Mouse (Mus musculus) lung, postnatal 0 days (tissue): ENCODE data around the gene Olfr67. TPM values are rescaled to one million over a fixed set of nuclear protein-coding genes. Genes with fewer than 3 reads are reported as not detected.
A peak's percentile ranks its signal among the peaks of the same experiment; 100 is the strongest.
"Not testable (repeated sequence)": the region's sequence is repeated elsewhere in the genome, so short reads cannot be mapped to it uniquely, and the experiment has no call there.

Source experiments
- ATAC-seq: fragments of 200-750 bp; cut with Nextera tagmentation; 2 replicates; pipeline ENCODE4 v1.8.0; 2017; ENCODE audit warnings: moderate library complexity
- DNase-seq: peaks from one replicate; pipeline ENCODE4 v3.0.0-alpha.2; 2016; ENCODE audit warnings: low spot score
- H3K27ac ChIP-seq: fragments of 300-500 bp; sonication (generic); 2 replicates; pipeline ENCODE4 v1.5.1; 2014; ENCODE audit warnings: antibody characterized with exemption, mild to moderate bottlenecking, low read length, mixed read lengths
- H3K27me3 ChIP-seq: fragments of 300-500 bp; sonication (generic); replicated peaks from 2 replicates; pipeline ENCODE4 v1.6.1; 2014; ENCODE audit warnings: low read length, mixed read lengths; ENCODE audit not compliant: insufficient read depth
- H3K36me3 ChIP-seq: fragments of 300-500 bp; sonication (generic); 2 replicates; pipeline ENCODE4 v1.6.1; 2014; ENCODE audit warnings: low read length, mixed read lengths; ENCODE audit not compliant: insufficient read depth
- H3K4me1 ChIP-seq: fragments of 300-500 bp; sonication (generic); 2 replicates; pipeline ENCODE4 v1.6.1; 2014; ENCODE audit warnings: antibody characterized with exemption, low read depth, low read length, mixed read lengths; ENCODE audit not compliant: insufficient read depth
- H3K4me2 ChIP-seq: fragments of 300-500 bp; sonication (generic); replicated peaks from 2 replicates; pipeline ENCODE4 v1.6.1; 2014; ENCODE audit warnings: low read depth, mild to moderate bottlenecking, low read length, moderate library complexity, mixed read lengths
- H3K4me3 ChIP-seq: fragments of 300-500 bp; sonication (generic); 2 replicates; pipeline ENCODE4 v1.5.1; 2014; ENCODE audit warnings: low read depth, low read length
- H3K9ac ChIP-seq: fragments of 300-500 bp; sonication (generic); replicated peaks from 2 replicates; pipeline ENCODE4 v1.6.1; 2014; ENCODE audit warnings: low read depth, mild to moderate bottlenecking
- H3K9me3 ChIP-seq: fragments of 300-500 bp; sonication (generic); 2 replicates; pipeline ENCODE4 v1.6.1; 2016; ENCODE audit warnings: low read length, mixed read lengths
- CTCF ChIP-seq: IDR thresholded peaks from 2 replicates; pipeline ENCODE4 v1.5.1; 2016; ENCODE audit warnings: antibody characterized with exemption, mild to moderate bottlenecking
- EP300 ChIP-seq: IDR thresholded peaks from 2 replicates; pipeline ENCODE4 v1.6.1; 2016; ENCODE audit warnings: antibody characterized with exemption, mild to moderate bottlenecking, control low read depth
- WGBS: fragments of 180-500 bp; shearing (Covaris S2); extraction: QIAGEN DNeasy Blood & Tissue Kit; methylation state at CpG from one replicate; pipeline ENCODE4 v1.1.7; 2014; 5-methylcytosine and 5-hydroxymethylcytosine counted together
- polyA plus RNA-seq: library from polyadenylated mRNA; unstranded; fragments of >200 nt; fragmentation: Nextera tagmentation; extraction: Ambion mirVana; gene quantifications from 2 replicates; pipeline ENCODE4 v1.2.1, GENCODE M21; 2015

Olfr67 gene
- polyA plus RNA-seq, 1 experiment from 2014 or later, result not detected

- no peak for ATAC-seq
- 71% methylated on average over 2 of the region's 2 CpGs for WGBS
Measured at GRCm38 (mm10) chr7:103824597-103824996, 33.0 kb upstream of the Olfr67 start.

DNA sequence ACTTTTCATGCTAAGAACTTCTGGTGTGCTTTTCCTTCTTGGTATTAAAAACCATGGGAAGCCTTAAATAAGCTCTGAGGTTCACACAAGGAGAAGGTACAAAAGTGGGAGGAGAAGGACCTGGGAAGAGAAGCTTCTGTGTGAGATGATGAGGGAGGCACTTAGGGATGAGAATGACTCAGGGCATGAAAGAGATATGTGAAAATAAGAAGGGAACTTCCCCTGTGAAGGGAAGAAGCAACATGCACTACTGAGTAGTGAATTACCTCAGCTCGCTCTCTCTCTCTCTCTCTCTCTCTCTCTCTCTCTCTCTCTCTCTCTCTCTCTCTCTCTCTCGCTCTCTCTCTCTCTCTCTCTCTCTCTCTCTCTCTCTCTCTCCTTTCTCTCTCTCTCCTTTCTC lies 23.5 kb upstream of the Olfr67 start:
- not testable (repeated sequence) for H3K36me3 ChIP-seq, H3K4me1 ChIP-seq, H3K4me2 ChIP-seq, H3K27me3 ChIP-seq, DNase-seq, H3K4me3 ChIP-seq, H3K9me3 ChIP-seq, H3K27ac ChIP-seq, ATAC-seq, H3K9ac ChIP-seq
- WGBS, result 63% methylated on average over 1 of the region's 2 CpGs

More at GRCm38 (mm10) chr7:103824597-103824996, 33.0 kb upstream of the Olfr67 start:
- Histone ChIP-seq H3K4me3 (no peak overlapping the region), H3K27ac (no peak overlapping the region), H3K9me3 (no peaks in the 10 kb centered on the region), H3K36me3 (no peaks in the 10 kb centered on the region), H3K9ac (no peak overlapping the region), H3K4me2 (no peak overlapping the region), H3K4me1 (no peaks in the 10 kb centered on the region), H3K27me3 (no peaks in the 10 kb centered on the region)
- DNase-seq, result no peak
- TF ChIP-seq EP300, result no peak
- TF ChIP-seq CTCF, result no peak

GRCm38 (mm10) chr7:103813766-103814165 lies 22.1 kb upstream of the Olfr67 start, which contains the start of gene Hbb-bt:
TSS of gene Hbb-bt (minus strand) at chr7:103813996.
- 79% methylated on average over 3 of the region's 3 CpGs for WGBS
- Histone ChIP-seq H3K9ac (no peak within 1 kb of the TSS), H3K4me3 (no peak within 1 kb of the TSS), H3K27ac (no peak within 1 kb of the TSS), H3K27me3 (no peaks in the 10 kb centered on the region), H3K36me3 (no peaks in the 10 kb centered on the region), H3K4me2 (no peak within 1 kb of the TSS), H3K9me3 (no peaks in the 10 kb centered on the region), H3K4me1 (no peaks in the 10 kb centered on the region)
- ATAC-seq (peak; percentile 53), DNase-seq (no peak)
- no peak for TF ChIP-seq CTCF
- TF ChIP-seq EP300, result no peak

DNA sequence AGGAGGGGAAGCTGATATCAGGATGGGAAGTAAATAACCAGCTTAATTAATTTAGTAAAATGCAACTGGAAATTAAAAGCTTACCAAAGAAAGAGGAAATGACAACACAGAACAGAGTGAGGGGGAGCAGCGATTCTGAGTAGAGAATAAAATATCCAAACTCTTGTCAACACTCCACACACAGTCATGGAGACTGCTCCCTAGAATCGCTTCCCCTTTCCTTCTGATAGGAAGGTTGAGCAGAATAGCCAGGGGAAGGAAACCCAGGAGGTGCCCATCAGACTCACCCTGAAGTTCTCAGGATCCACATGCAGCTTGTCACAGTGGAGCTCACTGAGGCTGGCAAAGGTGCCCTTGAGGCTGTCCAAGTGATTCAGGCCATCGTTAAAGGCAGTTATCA lies 21.5 kb upstream of the Olfr67 start:
- peak; percentile 19; the same call in 1 of the 2 replicates for ATAC-seq
- no CpG with 5 or more reads among the region's 3 CpGs for WGBS

GRCm38 (mm10) chr7:103812174-103812573 lies 20.6 kb upstream of the Olfr67 start:
- Histone ChIP-seq H3K4me1 (no peaks in the 10 kb centered on the region), H3K4me2 (no peak overlapping the region), H3K9me3 (no peaks in the 10 kb centered on the region), H3K4me3 (no peak overlapping the region), H3K36me3 (no peaks in the 10 kb centered on the region), H3K27me3 (no peaks in the 10 kb centered on the region), H3K27ac (no peak overlapping the region), H3K9ac (no peak overlapping the region)
- WGBS, result 34% methylated on average over 1 of the region's 1 CpGs
- ATAC-seq (no peak), DNase-seq (no peak)
- no peak for TF ChIP-seq EP300
- TF ChIP-seq CTCF, result no peak

More for the DNA sequence above, 21.5 kb upstream of the Olfr67 start:
- not testable (repeated sequence) for H3K4me3 ChIP-seq, H3K9ac ChIP-seq, H3K27me3 ChIP-seq, H3K27ac ChIP-seq, H3K36me3 ChIP-seq, H3K4me1 ChIP-seq, DNase-seq, H3K9me3 ChIP-seq, H3K4me2 ChIP-seq

GRCm38 (mm10) chr7:103811223-103811845 lies 19.7 kb upstream of the Olfr67 start:
- ATAC-seq, result no peak
- H3K27me3 ChIP-seq, result no peaks in the 10 kb centered on the region
- no peak for TF ChIP-seq EP300
- TF ChIP-seq CTCF, result no peak
- no peak for DNase-seq
- H3K9me3 ChIP-seq, result no peaks in the 10 kb centered on the region
- no peak overlapping the region for H3K9ac ChIP-seq
- H3K36me3 ChIP-seq, result no peaks in the 10 kb centered on the region
- no peak overlapping the region for H3K4me2 ChIP-seq
- no peaks in the 10 kb centered on the region for H3K4me1 ChIP-seq
- H3K4me3 ChIP-seq, result no peak overlapping the region
- no peak overlapping the region for H3K27ac ChIP-seq
- WGBS, result 67% methylated on average over 1 of the region's 1 CpGs

DNA sequence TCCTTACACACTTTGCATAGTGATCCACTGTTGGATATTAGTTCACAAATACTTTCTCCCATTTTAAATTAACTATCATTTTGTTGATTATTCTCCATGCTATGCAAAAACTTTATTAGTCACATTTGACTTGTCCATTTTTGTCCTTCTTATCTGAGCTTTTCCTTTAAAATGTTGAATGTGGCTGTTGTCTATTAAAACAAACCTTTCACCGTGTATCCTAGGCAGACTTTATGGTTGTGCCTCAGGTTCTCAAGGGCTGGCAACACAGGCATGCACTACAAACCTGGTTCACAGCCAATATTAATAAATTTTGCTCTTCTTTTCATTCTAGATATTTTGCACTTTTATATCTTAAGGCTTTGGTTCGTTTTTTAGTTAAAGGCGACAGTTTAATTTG lies 19.1 kb upstream of the Olfr67 start:
- H3K4me3 ChIP-seq, result no peak overlapping the region
- no peaks in the 10 kb centered on the region for H3K27me3 ChIP-seq
- H3K4me1 ChIP-seq, result no peaks in the 10 kb centered on the region
- H3K27ac ChIP-seq, result no peak overlapping the region
- H3K9me3 ChIP-seq, result no peaks in the 10 kb centered on the region
- DNase-seq, result no peak
- no peak overlapping the region for H3K9ac ChIP-seq
- no peaks in the 10 kb centered on the region for H3K36me3 ChIP-seq
- WGBS, result 68% methylated on average over 3 of the region's 3 CpGs
- TF ChIP-seq CTCF (no peak), EP300 (no peak)
- H3K4me2 ChIP-seq, result no peak overlapping the region
- ATAC-seq, result no peak
